Mouse (Mus musculus) heart, embryonic 14.5 days (tissue): Measurements from ENCODE around the gene Gm12789. TPM values are rescaled to one million over a fixed set of nuclear protein-coding genes. Genes with fewer than 3 reads are reported as not detected.

ENCODE experiments used
- polyA plus RNA-seq: library from polyadenylated mRNA; unstranded; fragments of >200 nt; fragmentation: Nextera tagmentation; extraction: Ambion mirVana; gene quantifications from 2 replicates; pipeline ENCODE4 v1.2.1, GENCODE M21; 2014

The Gm12789 gene
- polyA plus RNA-seq, 1 experiment from 2014 or later: not detected

Other genes with a start within 250 kb of the Gm12789 start
- gene B020004J07Rik, start 142.6 kb upstream of the Gm12789 start, polyA plus RNA-seq: not detected in 2 replicates
- not detected in 2 replicates for gene C130073F10Rik, start 92.8 kb upstream of the Gm12789 start, polyA plus RNA-seq
- not detected in 2 replicates for gene Gm12800, start 77.5 kb upstream of the Gm12789 start, polyA plus RNA-seq
- gene Gm12794, start 46.2 kb upstream of the Gm12789 start, polyA plus RNA-seq: not detected in 2 replicates
- not detected in 2 replicates for gene Gm12790, start 5.6 kb upstream of the Gm12789 start, polyA plus RNA-seq
- gene Pde4b, start 100.9 kb downstream of the Gm12789 start, polyA plus RNA-seq: 29.2 and 30.5 TPM in 2 replicates